Mouse (Mus musculus): Measurements from ENCODE around the gene Olfr147.
"Not testable (repeated sequence)": the region's sequence is repeated elsewhere in the genome, so short reads cannot be mapped to it uniquely, and the experiment has no call there.

Olfr147 gene

DNA sequence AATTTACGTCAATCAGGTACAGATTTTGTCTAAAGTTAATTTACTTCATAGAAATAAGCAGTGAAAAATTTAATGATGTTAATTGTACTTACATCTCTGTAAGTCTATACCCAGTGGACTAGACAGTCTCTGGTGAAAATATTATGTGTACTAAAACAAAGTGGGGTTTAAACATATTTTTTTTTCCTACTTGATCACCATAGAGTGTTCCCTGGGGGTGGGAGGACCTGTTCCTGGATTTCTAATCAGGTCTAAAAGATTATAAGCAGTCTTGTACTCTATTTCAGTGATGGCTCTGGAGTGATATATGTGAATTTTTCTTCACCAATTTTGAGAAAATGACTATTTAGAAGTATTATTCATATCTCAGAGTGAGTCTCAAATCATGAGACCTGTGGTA, at the start of gene Olfr147:
Olfr147 (plus strand) TSS at position 301 of the 400 bp plus-strand sequence.
- no peak for DNase-seq (ENCODE audit: low spot score in 2 of 2)

DNA sequence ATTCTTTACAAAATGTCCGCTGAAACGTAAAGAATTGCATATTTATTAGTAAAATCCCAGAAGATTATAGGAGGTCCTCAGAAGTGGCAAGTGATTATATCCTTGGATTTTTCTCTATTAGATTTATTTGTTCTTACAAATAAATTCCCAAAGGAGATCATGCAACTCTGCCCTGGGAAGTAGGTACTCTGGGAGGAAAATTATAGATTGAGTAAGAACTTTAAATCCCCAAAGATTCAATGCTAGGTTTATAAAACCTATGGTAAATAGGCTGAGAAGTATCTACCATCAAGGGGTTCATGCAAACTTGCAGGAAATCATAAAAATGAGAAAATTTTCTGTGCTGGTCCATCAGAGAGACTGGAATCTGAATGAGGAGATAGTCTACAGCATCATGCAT, 34.9 kb upstream of the Olfr147 start, which contains the start of gene Olfr250:
Olfr250 (plus strand) TSS at position 301 of the 400 bp plus-strand sequence.
- no peak for DNase-seq (ENCODE audit: low spot score in 2 of 2)

DNA sequence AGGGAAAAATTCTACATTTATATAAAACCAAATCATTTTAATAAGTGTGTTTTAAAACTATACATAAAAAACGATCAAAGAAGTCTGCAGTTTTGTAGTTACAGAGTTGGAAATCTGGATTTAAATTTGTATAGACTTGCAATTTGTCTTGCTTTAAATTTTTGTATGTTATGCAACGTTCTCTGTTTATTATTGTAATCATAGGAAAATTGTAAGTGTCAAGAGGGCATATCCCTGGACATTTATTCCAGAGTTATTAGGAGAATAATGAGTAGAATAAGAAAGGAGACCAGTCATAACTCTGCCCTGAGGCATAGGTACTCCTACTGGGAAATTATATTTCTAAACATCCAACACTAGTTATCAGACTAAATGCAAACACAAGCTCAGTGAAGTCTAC, 24.7 kb upstream of the Olfr147 start, which contains the start of gene Olfr251:
Olfr251 (plus strand) TSS at position 301 of the 400 bp plus-strand sequence.
- no peak for DNase-seq (ENCODE audit: low spot score in 2 of 2)

DNA sequence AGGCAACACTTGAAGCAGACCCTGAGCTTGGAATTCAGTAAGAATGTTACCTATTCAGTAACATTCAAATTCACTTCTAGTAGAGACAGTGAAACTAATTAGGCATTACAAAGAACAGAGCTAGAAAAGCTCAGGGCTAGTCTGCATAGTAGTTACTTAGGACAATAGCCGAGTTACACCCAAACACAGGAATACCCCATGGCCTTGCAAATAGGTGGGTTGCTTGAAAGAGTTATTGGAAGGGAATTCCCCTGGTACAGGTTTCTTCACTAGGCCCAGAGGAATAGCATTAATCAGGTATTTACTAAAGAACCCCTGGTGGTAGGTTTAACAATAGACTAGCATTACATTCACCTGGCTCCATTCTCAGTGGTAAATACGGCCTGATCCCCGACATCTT, 6.0 kb downstream of the Olfr147 start:
- not testable (repeated sequence) for DNase-seq (ENCODE audit: low spot score in 2 of 2)

DNA sequence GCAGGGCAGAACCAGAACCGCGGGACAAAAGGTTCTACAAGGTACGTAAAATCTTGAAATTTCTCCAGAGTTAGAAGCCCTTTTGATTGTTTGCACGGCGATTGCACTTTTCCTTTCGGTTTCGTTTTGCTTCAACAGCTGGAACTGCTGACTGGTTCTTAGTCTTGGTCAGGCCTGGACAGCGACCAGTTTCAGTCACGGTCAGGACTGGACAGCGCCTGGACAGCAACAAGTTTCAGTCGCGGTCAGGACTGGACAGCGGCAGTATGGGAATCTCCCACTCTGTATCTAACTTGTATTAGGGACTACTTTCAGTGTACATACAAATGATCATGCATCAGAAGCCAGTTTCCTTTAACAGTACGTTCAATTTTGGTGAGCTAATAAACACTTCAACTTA, 12.0 kb downstream of the Olfr147 start:
- not testable (repeated sequence) for DNase-seq (ENCODE audit: low spot score in 2 of 2)

DNA sequence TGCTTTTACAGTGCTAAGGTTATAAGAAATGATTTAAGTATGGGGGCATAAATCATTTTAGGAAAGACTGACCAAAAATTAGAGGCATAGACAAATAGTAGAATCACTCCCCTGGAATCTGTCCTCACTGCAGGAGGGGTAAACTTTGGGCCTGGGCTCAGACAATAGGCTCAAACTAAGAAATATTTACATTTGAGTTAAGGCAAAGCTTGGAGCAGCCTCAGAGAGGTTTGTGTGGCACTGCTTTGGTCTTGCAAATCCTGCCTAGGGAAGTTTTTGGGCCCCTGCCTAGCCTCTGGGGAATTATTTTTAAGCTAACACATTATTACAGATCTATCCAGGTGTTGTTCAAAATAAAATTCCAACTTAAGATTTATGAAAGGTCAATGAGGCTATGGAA, 22.3 kb downstream of the Olfr147 start:
- no peak for DNase-seq (ENCODE audit: low spot score in 2 of 2)

DNA sequence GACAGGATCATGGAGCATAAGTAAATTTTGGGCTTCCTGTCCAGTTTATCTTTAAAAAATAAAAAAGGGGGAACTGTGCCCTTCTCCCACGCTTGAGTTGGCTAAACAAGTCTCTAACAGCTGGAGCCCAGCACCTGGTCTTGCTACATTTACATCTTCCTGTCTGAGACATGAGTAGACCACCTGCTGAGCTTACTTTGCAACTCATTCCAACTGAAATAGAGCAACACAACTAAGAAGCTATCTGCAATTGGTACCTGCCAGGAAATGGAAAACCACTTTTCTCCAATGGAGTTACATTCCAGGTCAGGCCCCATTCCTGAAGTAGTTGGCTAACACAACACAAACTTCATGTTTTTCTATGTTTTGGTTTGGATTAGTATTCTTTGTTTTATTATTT, 25.5 kb downstream of the Olfr147 start:
- DNase-seq (ENCODE audit: low spot score in 2 of 2), result no peak

DNA sequence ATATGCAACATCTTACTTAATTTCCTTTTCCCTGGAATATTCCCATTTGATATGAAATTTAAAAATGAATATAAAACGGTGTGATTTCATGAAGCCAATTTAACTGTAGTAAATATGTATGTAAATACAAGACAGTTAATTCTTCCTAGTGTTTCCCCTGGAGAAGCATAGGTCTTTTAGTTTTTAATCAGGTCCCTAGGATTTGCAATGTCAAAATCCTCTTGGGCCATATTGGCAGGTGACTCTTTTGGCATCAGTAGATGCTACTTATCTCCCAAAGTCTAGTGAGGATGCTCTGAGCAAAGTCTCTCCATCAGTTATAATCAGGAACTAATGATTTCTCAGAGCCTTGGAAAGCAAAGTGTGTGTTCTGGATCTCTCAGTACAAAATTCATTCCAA, 27.7 kb downstream of the Olfr147 start, which contains the start of gene Olfr901:
Olfr901 (plus strand) TSS at position 301 of the 400 bp plus-strand sequence.
- no peak for DNase-seq (ENCODE audit: low spot score in 2 of 2)

DNA sequence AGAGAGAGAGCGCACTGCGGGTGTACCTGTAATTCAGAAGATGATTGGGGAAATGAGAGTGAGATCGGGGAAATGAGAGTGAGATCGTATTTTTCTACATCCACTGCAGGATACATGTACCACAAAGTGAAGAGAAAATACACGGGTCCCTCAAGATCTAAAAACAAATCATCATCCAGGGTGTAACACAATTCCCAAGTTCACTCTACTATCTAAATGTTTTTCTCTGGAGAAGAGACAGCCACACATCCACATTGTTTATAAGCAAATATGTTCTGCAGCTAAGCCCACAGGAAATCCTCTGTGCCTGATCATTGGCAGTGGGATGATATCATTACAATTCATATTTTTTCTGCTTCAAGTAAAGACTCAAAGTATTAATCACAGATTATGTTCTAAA, 45.9 kb downstream of the Olfr147 start, which contains the start of gene Olfr902:
Olfr902 (plus strand) TSS at position 301 of the 400 bp plus-strand sequence.
- DNase-seq (ENCODE audit: low spot score in 2 of 2), result no peak

All from frontal cortex, postnatal 10 days (tissue).